Mouse (Mus musculus) skeletal muscle tissue, adult 2 months (tissue): ENCODE measurements around the gene Slc30a1.

Experiments used
- DNase-seq: peaks from one replicate; pipeline ENCODE4 v3.0.0-alpha.2; 2012; ENCODE audit warnings: low read depth, low spot score

Slc30a1 gene

DNA sequence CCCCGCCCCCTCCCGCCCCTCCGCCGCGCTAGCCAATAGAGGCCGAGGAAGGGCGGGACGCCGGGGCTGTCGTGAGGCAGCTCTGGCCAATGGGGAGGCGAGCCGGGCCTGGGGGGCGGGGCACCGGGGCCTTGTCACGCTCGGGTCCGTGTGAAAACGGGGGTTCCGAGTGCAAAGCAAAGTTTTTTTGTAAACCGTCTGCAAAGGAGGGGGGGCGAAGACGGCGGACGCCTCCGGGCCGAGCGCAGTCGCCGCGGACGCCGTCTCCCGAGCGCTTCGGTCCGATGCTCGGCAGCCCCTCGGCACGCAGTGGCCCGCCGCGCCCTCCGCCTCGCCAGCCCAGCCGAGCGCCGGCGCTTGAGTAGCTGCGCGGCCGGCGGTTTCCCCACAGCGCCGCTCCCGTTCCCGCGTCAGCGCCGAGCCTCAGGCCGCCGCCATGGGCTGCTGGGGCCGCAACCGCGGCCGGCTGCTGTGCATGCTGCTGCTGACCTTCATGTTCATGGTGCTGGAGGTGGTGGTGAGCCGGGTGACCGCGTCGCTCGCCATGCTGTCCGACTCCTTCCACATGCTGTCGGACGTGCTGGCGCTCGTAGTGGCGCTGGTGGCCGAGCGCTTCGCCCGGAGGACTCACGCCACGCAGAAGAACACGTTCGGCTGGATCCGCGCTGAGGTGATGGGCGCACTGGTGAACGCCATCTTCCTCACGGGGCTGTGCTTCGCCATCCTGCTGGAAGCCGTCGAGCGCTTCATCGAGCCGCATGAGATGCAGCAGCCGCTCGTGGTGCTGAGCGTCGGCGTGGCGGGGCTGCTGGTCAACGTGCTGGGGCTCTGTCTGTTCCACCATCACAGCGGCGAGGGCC lies at the start of gene Slc30a1:
Slc30a1 (plus strand) TSS at position 197 of the 860 bp plus-strand sequence.
- peak; percentile 95 for DNase-seq

DNA sequence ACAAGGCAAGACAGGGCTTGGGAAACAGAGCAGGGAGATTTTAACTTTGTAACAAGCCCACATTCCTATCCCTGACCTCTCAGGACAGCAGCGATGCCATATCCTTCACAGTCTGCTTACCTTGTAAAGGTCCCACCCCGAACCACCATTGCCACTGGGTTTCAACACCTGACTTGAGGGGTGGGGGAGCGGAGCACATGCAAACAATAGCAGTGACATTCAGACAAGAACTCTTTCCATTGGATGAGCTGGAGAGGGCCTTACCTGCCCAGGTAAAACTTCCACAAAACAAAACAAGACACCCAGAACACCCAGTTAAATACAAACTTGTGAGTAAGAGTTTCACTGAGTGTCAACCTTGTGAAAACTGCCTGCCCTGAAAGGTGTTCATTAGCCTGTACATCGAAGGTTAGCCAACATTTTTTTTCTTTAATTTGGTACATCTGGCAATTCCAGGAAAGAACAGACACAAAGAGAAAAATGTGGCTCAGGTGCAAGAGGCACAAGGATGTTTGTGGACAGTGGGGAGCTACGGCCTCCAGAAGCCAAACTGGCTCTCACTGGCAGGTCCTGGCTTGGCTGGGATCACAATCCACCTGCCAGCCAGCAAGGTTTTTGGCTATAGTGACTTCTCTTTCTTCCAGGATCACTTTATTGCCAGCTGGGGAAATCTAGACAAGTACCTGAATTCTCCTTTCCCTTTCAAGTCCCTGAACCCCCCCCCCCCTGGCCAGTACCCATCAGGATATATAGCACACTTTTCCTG lies 49.5 kb upstream of the Slc30a1 start:
- no peak for DNase-seq

DNA sequence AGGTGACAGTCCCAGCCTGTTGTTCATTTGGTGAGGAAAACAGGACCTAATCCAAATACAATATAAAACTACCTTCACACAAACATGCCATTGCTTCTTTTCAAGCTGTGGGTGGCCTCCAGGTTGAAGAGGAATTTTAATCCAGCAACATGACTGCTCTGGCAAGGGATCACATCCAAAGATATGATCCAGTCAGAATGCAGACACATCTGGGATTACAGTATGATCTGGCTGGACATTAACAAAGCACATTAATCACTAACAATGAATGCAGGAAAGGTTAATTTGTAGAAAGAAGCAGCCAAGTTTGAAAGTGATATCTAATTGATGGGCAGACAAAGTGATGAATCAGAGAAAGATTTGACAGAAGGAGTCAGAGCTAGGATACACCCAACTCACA lies 48.4 kb upstream of the Slc30a1 start:
- no peak for DNase-seq

DNA sequence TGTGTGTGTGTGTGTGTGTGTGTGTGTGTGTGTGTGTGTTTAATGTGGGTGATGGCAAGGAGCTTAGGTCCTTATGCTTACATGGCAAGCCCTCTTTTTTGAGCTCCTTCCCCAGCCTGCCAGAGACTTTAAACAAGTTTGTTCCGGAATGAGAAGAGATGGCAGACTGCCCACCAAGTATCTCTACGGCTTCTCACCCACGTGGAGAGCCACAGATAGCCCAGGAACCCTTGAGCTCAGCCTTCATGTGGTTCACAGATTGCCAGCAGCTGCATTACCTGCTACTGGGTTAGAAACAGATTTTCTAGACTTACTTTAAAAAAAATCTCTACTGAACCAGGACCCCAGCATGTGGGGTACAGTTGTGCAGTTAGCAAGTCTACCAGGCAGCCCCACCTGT lies 46.7 kb upstream of the Slc30a1 start:
- DNase-seq, result no peak

DNA sequence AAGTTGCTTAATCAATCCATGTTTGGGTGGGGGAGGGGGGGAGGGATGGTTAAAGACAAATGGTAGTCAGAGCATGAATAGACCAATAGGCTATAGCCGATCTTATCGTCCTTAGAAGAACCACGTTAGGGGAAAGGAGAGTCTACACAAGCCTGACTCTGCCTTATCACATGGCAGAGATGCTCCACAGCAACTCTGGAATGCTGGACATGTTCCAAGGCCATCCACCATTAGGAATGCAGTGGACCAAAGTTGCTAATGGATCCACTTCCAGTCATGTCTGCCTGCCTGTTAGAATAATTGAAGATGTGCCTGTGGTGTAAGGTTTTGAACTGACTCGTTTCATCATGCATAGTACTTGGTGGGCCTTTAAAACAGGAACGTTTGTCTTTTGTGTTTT lies 45.3 kb upstream of the Slc30a1 start:
- no peak for DNase-seq

DNA sequence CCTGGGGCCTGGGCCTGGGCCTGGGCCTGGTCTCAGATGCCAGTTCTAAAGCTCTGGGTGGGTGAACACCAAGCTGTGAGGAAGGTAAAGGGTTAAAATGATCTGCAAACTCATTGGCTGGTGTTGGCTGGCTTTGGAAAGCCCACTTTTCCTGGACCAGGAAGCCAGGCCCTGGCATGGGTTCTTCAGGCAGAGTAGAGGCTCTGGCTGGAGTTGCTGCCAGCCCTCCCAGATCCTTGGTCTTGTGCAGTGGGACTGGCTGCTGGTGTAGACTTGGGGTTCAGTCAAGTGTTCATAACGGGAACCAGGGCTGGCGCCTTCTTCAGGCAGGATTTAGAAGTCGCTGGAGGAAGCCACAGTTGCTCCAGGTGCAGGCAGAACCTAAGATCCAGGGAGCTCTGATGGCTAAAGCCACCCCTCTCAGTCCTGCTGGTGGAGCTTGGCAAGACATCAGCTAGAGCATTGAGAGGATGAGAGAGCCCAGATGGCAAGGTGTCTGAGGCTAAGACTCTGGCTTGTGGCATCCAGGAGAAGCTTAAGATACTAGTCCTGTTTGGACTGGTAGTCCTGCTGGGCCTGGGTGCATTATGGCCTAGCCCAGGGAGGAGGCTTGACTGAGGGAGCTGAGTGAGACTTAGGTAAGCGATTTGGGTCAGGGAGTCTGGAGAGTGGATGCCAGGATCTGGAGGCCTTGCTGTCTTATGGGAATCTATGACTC lies 42.6 kb upstream of the Slc30a1 start:
- DNase-seq, result no peak

DNA sequence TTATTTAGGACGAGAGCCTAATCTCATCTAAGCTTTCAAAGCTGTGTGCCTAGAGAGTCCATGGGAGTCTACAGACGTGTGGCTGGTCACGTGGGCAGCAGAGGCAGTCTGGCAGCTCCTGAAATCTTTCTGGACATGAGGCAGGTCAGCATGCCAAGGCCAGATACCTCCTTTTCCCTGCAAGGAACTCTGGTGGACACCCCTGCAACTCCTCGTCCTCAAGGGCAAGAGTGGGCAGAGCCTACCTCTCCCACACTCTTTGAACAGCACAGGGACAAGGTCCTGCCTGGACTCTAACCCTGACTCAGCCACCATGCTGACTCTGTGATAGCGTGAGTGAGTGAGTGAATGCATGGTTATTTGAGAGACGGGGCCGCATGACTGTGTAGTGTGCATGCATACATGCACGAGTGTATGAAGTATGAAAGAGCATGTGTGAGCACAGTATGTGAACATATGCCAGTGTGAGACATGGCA lies 42.0 kb upstream of the Slc30a1 start:
- no peak for DNase-seq

DNA sequence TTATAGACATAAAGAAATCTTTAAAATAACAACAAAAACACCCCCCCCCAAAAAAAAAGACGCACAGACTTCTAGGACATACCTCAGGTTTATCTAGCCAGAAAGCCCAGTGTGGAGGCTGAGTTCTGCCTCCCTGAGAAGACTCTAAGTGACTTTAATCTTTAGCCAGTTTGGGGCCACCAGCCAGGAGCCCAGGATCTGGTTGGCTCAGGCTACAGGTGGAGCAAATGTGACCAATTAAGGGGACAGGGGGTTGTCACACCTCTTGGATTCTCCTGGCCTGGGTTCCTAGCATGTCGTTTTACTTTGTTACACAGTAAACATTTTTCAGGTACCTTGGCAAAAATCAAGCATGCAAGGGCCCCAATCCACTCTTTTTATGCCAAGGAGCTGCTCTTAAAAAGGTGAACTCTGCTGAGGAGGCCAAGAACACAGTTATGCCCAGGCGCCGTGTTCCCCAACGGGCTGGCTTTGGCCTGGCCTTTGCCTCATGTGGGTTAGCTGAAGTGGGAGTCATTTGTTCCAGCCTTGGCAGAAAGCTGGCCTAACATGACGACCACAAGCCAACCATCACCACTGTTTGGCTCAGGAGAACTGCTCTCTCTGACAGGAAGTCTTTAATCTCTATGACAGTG lies 34.4 kb upstream of the Slc30a1 start:
- no peak for DNase-seq

DNA sequence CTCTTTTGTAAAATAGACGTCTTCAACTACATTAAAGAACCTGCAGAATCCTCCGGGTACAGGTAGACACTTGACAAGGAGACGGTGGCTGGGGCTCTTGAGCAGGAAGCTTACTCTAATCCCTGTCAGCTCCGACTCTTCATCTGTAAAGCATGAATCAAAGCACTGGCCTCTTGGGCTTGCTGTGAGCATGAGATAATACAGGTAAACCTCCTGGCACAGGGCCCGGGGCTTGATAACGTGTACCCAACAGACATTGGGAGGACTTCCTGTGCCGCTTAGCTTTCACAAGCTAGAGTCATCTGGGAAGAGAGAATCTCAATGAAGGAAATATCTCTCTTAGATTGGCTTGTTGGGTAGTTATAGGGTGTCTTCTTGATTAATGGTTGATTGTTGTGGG lies 31.6 kb upstream of the Slc30a1 start:
- DNase-seq, result no peak

DNA sequence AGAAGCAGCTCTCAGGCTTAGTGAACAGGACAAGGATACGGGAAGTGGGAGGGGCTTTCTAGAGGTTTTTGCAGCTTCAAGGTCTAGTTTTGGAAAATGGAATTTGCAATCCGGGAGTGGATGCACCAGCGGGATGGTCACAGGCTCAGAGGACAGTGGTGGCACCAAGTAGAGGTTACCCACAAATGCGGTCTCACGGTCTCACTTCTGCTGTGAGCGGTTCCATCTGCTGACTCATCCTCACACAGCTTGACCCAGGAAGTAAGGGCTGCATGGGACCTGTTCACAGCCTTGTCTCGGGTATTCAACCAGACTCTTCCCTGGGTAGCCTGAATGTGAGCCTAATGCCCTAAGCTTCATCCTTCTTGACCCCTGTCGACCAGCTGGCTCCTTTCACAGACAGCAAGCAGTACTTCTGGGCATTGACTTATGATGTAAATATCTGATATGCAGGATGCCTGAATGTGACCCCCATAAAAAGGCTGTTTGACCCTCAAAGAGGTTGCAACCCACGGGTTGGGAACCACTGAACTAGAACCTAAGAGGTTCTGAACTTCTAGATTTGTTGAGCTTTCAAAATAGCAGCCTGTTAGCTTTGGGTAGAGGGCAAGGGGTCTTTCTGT lies 30.8 kb upstream of the Slc30a1 start:
- no peak for DNase-seq

DNA sequence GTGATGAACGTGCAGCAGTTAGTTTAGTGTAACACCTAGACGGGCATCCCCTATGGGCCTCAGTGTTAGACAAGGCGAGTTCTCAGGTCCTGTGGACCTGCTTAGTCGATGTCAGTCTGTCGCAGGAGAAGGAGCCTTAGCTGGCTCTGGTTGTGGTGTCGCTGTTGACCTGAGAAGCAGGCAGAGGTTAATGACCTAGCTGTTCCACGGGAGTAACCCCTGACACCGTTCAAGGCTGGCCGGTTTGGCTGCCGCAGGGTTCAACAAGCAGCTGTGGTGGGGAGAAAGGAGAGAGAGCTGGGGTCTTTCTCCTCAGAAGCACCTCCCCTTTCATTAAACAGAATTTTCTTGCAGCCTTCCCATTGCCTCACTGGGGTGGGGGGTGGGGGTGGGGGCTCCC lies 28.9 kb upstream of the Slc30a1 start:
- DNase-seq, result no peak

DNA sequence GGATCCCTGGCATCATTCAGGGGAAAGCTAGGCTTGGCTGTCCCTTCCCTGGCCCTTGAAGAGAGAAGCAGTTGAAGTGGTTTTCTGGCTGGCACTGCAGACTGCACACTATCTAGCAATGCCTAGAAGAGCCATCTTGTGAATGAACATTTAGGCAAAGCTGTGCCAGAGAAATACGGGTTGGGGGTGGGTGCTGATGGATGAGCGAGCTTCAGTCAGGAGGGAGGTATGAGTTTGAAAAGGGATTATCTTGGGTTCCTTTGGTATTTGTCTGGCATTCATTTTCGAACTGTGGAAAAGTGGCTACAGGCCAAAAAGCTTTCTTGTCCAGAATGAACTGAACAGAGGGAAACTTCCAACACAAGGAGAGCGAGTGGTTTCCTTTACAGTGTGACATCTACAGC lies 28.0 kb upstream of the Slc30a1 start:
- DNase-seq, result no peak

DNA sequence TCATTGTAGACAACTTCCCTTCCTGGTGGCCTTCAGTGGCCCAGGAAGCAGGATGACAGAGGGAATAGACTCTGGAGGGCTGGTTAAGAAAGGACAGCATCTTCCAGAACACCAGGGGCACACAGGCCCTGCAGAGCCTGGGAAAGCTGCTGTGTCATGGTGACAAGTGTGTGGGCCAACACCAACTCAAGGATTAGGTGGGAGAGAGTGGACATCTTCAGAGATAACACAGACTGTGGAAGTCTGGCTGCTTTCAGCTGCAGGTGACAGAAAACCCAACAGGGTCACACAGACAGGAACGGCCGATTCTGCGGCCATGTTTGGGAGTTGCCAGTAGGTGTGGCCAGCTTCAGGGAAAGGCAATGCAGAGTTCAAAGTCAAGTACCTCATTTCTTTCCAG lies 26.3 kb upstream of the Slc30a1 start:
- DNase-seq, result no peak

DNA sequence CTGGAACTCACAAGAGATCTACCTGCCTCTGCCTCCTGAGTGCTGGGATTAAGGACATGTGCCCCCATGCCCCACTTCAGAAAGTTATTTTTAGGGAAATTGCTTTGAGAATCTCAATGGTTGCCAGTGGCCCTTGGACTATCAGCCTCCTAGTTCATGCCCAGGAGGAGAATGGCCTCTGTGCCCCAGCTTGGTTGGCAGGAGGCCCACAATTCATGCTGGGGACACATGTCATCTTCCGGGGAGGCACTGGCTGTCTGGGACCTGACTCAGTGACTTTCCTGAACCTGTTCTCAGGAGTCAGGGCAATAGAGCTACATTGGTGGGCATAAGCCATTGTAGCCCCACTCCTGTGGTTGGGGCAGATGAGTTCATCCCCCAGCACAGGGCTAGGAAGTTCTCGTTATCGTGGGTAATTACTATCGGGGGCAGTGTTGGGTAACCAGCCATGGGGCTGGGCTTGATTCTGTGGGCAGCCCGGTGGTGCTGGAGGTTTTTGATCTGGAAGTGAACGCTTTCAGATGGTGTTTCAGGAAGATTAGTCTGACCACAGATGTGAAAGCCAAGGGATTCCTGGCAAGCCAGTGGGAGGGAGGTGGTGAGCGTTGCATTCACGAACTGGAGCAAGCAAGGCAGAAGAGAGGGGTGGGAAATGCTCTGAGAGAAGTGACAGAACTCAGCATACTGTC lies 25.5 kb upstream of the Slc30a1 start:
- DNase-seq, result no peak

DNA sequence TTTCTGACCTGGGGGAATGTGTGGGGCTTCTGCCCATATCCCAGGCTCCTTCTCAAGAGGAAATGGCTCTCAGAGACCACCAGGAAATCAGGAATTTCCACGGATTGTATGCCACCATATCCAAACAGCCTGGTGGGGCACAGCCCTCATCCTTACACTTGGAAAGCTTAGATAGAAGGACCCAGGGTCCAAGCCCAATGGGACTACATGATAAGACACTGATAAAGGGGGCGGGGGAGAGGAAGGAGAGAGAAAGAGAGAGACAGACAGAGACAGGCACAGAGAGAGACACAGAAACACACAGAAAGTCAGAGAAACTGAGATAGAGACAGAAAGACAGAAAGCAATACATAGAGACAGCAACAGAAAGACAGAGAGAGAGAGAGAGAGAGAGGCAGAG lies 24.9 kb upstream of the Slc30a1 start:
- DNase-seq, result no peak

DNA sequence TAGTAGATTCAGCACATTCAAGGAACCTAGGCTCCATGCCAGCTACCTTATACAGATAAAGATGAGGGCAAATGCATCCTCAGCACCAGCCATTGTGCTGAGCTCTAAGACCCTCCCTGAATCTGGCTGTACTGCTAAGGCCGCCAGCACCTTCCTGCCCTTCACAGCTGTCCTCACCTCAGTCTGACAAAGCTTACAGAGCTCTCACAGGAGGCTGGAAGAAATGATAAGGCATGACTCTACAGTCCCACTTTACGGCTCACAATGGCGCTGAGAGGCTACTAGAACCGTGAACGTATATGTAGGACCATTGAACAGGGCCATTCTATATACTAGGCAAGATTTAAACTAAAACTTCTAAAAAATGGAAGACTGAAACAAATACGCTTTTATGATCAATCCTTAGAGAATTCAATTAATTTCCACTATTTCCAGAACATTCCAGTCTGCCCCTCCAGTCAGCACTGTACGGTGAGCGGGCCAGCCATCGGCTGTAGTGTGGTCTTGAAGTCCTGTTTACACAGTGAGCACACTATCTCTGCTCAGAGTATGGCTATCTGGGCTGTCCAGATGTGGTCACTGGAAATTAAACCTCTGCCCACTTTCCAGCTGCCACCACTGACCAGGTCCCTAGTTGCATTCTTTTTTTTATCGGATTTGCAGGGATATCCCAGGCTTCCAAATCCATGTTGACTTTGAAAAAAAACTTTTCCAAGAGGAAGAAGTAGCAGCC lies 23.9 kb upstream of the Slc30a1 start:
- DNase-seq, result no peak

DNA sequence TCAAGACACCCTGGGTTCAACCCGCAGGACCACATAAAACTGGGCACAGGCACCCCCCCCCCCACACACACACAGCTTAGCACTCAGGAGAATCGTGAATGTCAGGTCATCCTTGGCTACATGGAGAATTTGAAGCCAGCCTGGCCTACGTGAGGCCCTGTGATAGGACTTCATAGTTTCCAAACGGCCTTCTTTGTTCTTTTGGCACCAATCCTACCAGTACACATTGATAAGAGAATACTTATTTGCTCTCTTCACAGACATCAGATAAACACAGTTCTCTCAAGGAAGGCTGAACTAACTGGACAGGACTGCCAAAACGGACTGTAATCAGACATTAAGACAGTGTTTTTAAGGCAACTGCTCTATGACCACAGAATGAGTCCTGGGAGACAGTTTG lies 22.9 kb upstream of the Slc30a1 start:
- DNase-seq, result no peak

DNA sequence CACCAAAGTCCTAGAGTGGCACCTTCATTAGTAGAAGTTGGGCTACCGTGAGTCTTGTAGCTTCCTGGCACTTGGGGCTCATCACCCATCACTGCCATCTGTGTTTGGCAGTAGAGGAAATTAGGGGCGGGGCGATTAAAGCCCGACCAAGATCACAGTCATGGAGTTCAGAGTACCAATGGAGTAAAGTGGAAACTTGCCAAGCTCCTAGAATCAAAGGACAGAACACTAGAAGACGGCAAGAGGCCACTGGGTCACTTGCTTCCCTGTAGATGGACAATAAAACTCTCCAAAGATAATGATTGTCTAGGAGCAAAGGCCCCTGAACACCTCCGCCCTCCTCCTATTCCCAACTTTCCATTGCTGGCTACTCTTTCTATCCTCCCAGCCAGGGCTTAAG lies 14.7 kb upstream of the Slc30a1 start:
- no peak for DNase-seq

DNA sequence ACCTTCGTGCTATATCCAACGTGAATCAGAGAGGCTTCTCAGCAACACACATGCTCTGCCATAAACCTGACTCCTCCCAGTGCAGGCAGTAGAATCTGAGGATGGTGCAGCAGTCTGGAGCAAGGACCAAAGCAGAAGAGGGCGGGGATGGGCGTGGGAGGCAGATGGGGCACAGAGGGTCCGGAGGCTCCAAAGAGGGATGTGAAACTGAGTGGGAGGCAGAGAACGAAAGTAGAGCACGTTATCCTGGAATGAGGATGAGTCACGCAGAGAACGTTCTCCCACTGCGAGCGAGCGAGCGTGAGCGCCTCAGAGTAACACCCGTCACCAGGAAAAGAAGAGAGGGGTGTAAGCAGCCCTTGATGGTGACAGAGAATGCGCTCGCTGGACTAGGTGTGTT lies 12.2 kb upstream of the Slc30a1 start:
- peak; percentile 32 for DNase-seq

DNA sequence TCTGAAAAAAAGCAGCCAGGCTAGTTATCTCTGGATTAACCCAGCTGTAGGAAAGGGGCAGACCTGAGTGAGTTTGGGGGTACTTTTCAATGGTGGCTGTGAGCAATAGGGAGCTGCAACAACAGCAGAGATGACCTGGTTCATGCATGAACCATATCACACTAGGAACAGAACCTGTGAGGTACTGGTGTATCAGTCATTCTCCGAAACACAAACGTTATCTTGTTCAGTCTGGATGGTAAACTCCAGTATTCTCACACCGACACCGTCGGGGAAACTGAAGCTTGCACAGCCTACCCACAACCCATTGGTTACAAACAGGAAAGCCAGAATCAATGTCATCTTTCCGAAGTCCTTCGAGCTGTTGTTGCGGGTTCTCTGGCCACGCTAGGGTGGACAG lies 11.7 kb upstream of the Slc30a1 start:
- DNase-seq, result no peak
